11 mouse cellular contexts compared by ENCODE assay signal in the genomic region with DNA sequence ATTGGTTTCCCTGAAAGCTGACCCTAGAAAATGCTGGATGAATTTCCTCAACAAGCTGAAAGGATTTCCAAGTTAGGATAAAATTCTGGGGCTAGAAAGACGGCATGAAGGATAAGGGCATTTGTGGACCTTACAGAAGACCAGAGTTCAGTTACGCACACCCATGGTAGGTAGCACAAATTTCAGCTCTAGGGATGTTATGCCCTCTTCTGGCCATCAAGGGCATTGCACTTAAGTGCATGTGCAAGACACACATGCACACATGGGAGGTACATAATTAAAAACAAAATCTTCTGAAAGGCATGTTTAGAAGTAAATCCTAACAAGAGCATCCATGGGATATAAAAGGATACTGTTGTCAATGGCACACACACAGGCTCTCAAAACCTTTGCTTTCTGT. TPM values are rescaled to one million over a fixed set of nuclear protein-coding genes. Genes with fewer than 3 reads are reported as not detected.
DNase-seq lines count a peak whose midpoint lies in the region; ATAC-seq and TF ChIP-seq lines count a peak whose summit lies in the region.
"Had no signal": no experiment of that assay in that cellular context is flagged by ENCODE, and none has a peak within 500 bp of the region (broad histone marks: within the 10 kb centered on the region; RNA-seq: fewer than 3 reads in every experiment).

No protein-coding gene starts in this region.

- ATAC-seq in intestine, postnatal 0 days: no peak
- ATAC-seq in intestine, embryonic 16.5 days: no peak

- H3K9me3 ChIP-seq in intestine, postnatal 0 days (ENCODE audit: control insufficient read depth): no peaks in the 10 kb centered on the region
- no peaks in the 10 kb centered on the region; the same call in 1 of the 2 replicates for H3K9me3 ChIP-seq in intestine, embryonic 16.5 days (ENCODE audit: control insufficient read depth, low read length)
- H3K9me3 ChIP-seq in CH12.LX (replicated peaks; ENCODE audit: low read length): no peaks in the 10 kb centered on the region
- H3K9me3 ChIP-seq: heart, embryonic 13.5 days; liver, embryonic 13.5 days had no signal

- H3K4me3 ChIP-seq in intestine, postnatal 0 days (ENCODE audit: low read depth, low read length): no peak overlapping the region
- no peak overlapping the region for H3K4me3 ChIP-seq in intestine, embryonic 16.5 days (ENCODE audit: low read length)
- H3K4me3 ChIP-seq in CH12.LX (replicated peaks in 1 of 3; ENCODE audit: low read depth in 2 of 3, low read length in 2 of 3, poor library complexity in 1 of 3): no peak overlapping the region
- H3K4me3 ChIP-seq: heart, embryonic 13.5 days; liver, embryonic 13.5 days had no signal

- dilution Hi-C loops in CH12.LX (cut with MboI; ENCODE audit: extremely low pct_ligation_motif_present, extremely low pct_unique_long_range_greater_than_20kb, low sequenced_read_pairs): no loop called here

- H3K79me2 ChIP-seq in CH12.LX (replicated peaks; ENCODE audit: control insufficient read depth, extremely low read depth, insufficient read depth, poor library complexity, severe bottlenecking): no peaks in the 10 kb centered on the region

- no peaks in the 10 kb centered on the region for H3K36me3 ChIP-seq in intestine, postnatal 0 days (ENCODE audit: control insufficient read depth, insufficient read depth)
- no peaks in the 10 kb centered on the region for H3K36me3 ChIP-seq in intestine, embryonic 16.5 days (ENCODE audit: control insufficient read depth, insufficient read depth, low read length)
- H3K36me3 ChIP-seq in CH12.LX (replicated peaks in 1 of 2; ENCODE audit: control insufficient read depth in 1 of 2, insufficient read depth in 1 of 2, low read length in 1 of 2): no peaks in the 10 kb centered on the region
- H3K36me3 ChIP-seq: heart, embryonic 13.5 days; liver, embryonic 13.5 days had no signal

- no peak for TF ChIP-seq POLR2A in CH12.LX (IDR thresholded peaks at IDR 0.05; ENCODE audit: low read depth, low read length)

- no peak overlapping the region for H3K4me2 ChIP-seq in intestine, postnatal 0 days (replicated peaks; ENCODE audit: low read depth)
- H3K4me2 ChIP-seq in intestine, embryonic 16.5 days (ENCODE audit: low read depth, low read length): no peak overlapping the region
- no peak overlapping the region for H3K4me2 ChIP-seq in CH12.LX (ENCODE audit: insufficient read depth, low read depth, poor library complexity, severe bottlenecking)
- H3K4me2 ChIP-seq: heart, embryonic 13.5 days; liver, embryonic 13.5 days had no signal

- DNase-seq in 416B (ENCODE audit: low read depth) (peak; percentile 76), CH12.LX (ENCODE audit: extremely low read depth) (peak; percentile 49)
- peak; percentile 61 for DNase-seq in induced T-regulatory cell, adult 2 months (ENCODE audit: low read depth)
- no peak for DNase-seq in c-Kit-positive CD71-positive TER-119-positive erythroid progenitor cells, embryonic 14.5 days (ENCODE audit: low spot score)
- DNase-seq in left cerebral cortex, adult 11 months (ENCODE audit: low spot score): no peak
- no peak for DNase-seq in embryo, embryonic 9.5 days (ENCODE audit: extremely low spot score)
- DNase-seq: cerebellum, adult 18-20 months; liver, embryonic 13.5 days had no signal

- no peak overlapping the region for H3K27ac ChIP-seq in intestine, postnatal 0 days (ENCODE audit: low read depth, low read length)
- no peak overlapping the region for H3K27ac ChIP-seq in intestine, embryonic 16.5 days (ENCODE audit: low read length)
- no peak overlapping the region for H3K27ac ChIP-seq in CH12.LX (ENCODE audit: insufficient read depth, low read depth)
- H3K27ac ChIP-seq: heart, embryonic 13.5 days; liver, embryonic 13.5 days had no signal

- no peak for TF ChIP-seq EP300 in CH12.LX (IDR thresholded peaks at IDR 0.05; ENCODE audit: low read length)

- in situ Hi-C loops in CH12.LX (cut with MboI; ENCODE audit: low pct_ligation_motif_present, low pct_unique_long_range_greater_than_20kb, low sequenced_read_pairs): loop anchor here (25.0 kb wide), 1 partner anchor 103 kb away; a partner anchor contains a TSS

- no peaks in the 10 kb centered on the region for H3K27me3 ChIP-seq in intestine, postnatal 0 days (replicated peaks; ENCODE audit: control insufficient read depth, insufficient read depth, low read length)
- no peaks in the 10 kb centered on the region for H3K27me3 ChIP-seq in intestine, embryonic 16.5 days (replicated peaks; ENCODE audit: control insufficient read depth, insufficient read depth, low read length)
- H3K27me3 ChIP-seq in CH12.LX (replicated peaks): no peaks in the 10 kb centered on the region
- H3K27me3 ChIP-seq: heart, embryonic 13.5 days; liver, embryonic 13.5 days had no signal

- no peak overlapping the region for H3K9ac ChIP-seq in intestine, postnatal 0 days (ENCODE audit: low read depth, low read length)
- no peak overlapping the region for H3K9ac ChIP-seq in intestine, embryonic 16.5 days (ENCODE audit: low read depth, low read length)
- H3K9ac ChIP-seq in CH12.LX (ENCODE audit: insufficient read depth, low read depth): no peak overlapping the region
- H3K9ac ChIP-seq: heart, embryonic 13.5 days; liver, embryonic 13.5 days had no signal

- 93% methylated on average over 2 of the region's 2 CpGs for WGBS in intestine, postnatal 0 days
- WGBS in intestine, embryonic 16.5 days: 90% methylated on average over 2 of the region's 2 CpGs

- H3K4me1 ChIP-seq in intestine, postnatal 0 days (replicated peaks; ENCODE audit: control insufficient read depth, insufficient read depth, low read length): no peaks in the 10 kb centered on the region
- H3K4me1 ChIP-seq in intestine, embryonic 16.5 days (ENCODE audit: control insufficient read depth, insufficient read depth, low read length): 0 out of 2 replicates have a peak, but pooled peaks cover 4% of the 10 kb centered on the region
- peaks cover 10 to 27% of the 10 kb centered on the region in 2 experiments for H3K4me1 ChIP-seq in CH12.LX (ENCODE audit: control insufficient read depth in 1 of 2, insufficient read depth in 2 of 2)
- H3K4me1 ChIP-seq: heart, embryonic 13.5 days; liver, embryonic 13.5 days had no signal

- TF ChIP-seq RAD21 in CH12.LX (IDR thresholded peaks at IDR 0.05; ENCODE audit: low read depth, low read length): peak; percentile 46

- TF ChIP-seq CTCF in intestine, postnatal 0 days (IDR thresholded peaks at IDR 0.05; ENCODE audit: low read depth): peak; percentile 69
- TF ChIP-seq CTCF in CH12.LX (conservative IDR thresholded peaks at IDR 0.05 in 1 of 2, IDR thresholded peaks at IDR 0.05 in 1 of 2; ENCODE audit: low read depth in 2 of 2, low read length in 2 of 2): peak; percentile 63 to 90

TF ChIP-seq in CH12.LX, 34 proteins besides CTCF, POLR2A, EP300 and RAD21:
- TF ChIP-seq MYC (IDR thresholded peaks at IDR 0.05; ENCODE audit: low read depth, low read length) (0 out of 2 replicates have a peak, but pooled peaks have one; percentile 26), SMC3 (IDR thresholded peaks at IDR 0.05; ENCODE audit: low read depth, low read length) (peak; percentile 50), USF2 (conservative IDR thresholded peaks at IDR 0.05; ENCODE audit: low read depth, low read length) (no peak), PAX5 (IDR thresholded peaks at IDR 0.05; ENCODE audit: low read length) (no peak), ZC3H11A (IDR thresholded peaks at IDR 0.05; ENCODE audit: low read depth, low read length) (no peak)

RNA-seq across cellular contexts. Expression of a gene that starts 54.6 kb away (rescaled TPM):
- 53.2 and 63.2 TPM in 2 replicates for polyA plus RNA-seq in intestine, postnatal 0 days (2015; fragmentation: Nextera tagmentation; extraction: Ambion mirVana)
- polyA plus RNA-seq in intestine, embryonic 16.5 days (2015; fragmentation: Nextera tagmentation; extraction: Ambion mirVana): 49.8 and 76.7 TPM in 2 replicates
- total RNA-seq in CH12.LX (2012; rRNA removed) (0.08 and 0.25 TPM in 2 replicates), CH12.LX (2014; rRNA removed) (0.49 and 0.54 TPM in 2 replicates)
- polyA plus RNA-seq in CH12.LX (2012; ENCODE audit: insufficient read length, low read depth): 1.1 and 1.8 TPM in 2 replicates
- polyA plus RNA-seq: liver, embryonic 13.5 days had no signal

Comparison
In these comparisons a context has a peak if more than half of its experiments do, and no peak if none do; other contexts are left out.
1. DNase-seq: peak in 416B (single experiment), CH12.LX (single experiment) and induced T-regulatory cell, adult 2 months (single experiment); none in c-Kit-positive CD71-positive TER-119-positive erythroid progenitor cells, embryonic 14.5 days (single experiment), left cerebral cortex, adult 11 months (single experiment) and embryo, embryonic 9.5 days (single experiment).
2. RNA of a gene that starts 54.6 kb away (polyA plus RNA-seq): 53.2 to 63.2 TPM in intestine, postnatal 0 days and 49.8 to 76.7 TPM in intestine, embryonic 16.5 days; 1.1 to 1.8 TPM in CH12.LX; every median in the first group is over 10 times any median in the second.